Mouse (Mus musculus): Measurements from ENCODE around the gene Bsn.

DNA sequence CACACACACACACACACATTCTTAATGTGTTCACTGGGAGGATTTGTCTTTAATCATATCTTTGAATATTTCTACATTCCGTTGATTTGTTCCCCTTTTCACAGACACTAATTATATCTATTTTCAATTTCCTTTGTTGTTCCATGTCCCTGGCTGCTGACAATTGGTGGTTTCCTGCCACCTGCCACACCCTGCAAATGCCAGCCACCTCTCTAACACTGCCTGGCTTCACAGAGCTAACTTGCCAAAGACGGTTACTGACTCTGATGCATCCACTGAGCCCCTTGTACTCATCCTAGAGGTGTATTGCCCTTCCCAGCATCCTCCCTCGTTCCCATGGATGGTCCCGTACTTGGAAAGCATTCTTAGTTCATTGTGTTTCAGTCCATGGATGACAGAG, 43.7 kb downstream of the Bsn start:
- TF ChIP-seq CTCF (IDR thresholded peaks at IDR 0.05) = no peak
- TF ChIP-seq EP300 (IDR thresholded peaks at IDR 0.05) = no peak
